ENCODE assay signal across 9 mouse cellular contexts in genomic region chr1:81300735-81301134, GRCm38 (mm10).
DNase-seq lines count a peak whose midpoint lies in the region; ATAC-seq and TF ChIP-seq lines count a peak whose summit lies in the region.
"Had no signal": no experiment of that assay in that cellular context is flagged by ENCODE, and none has a peak within 500 bp of the region (broad histone marks: within the 10 kb centered on the region; RNA-seq: fewer than 3 reads in every experiment).

No protein-coding gene starts in this region.

- 56% methylated on average over 4 of the region's 4 CpGs for WGBS in limb, embryonic 14.5 days
- WGBS in limb, embryonic 10.5 days, result 68% methylated on average over 4 of the region's 4 CpGs
- WGBS in forebrain, embryonic 11.5 days, result 54% methylated on average over 4 of the region's 4 CpGs
- WGBS in midbrain, postnatal 0 days, result 44% methylated on average over 4 of the region's 4 CpGs
- 44% methylated on average over 4 of the region's 4 CpGs for WGBS in heart, embryonic 12.5 days

- no peak overlapping the region for H3K4me3 ChIP-seq in limb, embryonic 14.5 days (replicated peaks; ENCODE audit: low read length)
- H3K4me3 ChIP-seq in limb, embryonic 10.5 days, result no peak overlapping the region
- no peak overlapping the region for H3K4me3 ChIP-seq in forebrain, embryonic 11.5 days (ENCODE audit: low read depth, low read length)
- H3K4me3 ChIP-seq in midbrain, postnatal 0 days (ENCODE audit: low read depth, low read length), result no peak overlapping the region
- H3K4me3 ChIP-seq in heart, embryonic 12.5 days, result no peak overlapping the region
- H3K4me3 ChIP-seq: limb, embryonic 13.5 days had no signal

- H3K36me3 ChIP-seq in limb, embryonic 14.5 days (ENCODE audit: control insufficient read depth, insufficient read depth, low read length), result no peaks in the 10 kb centered on the region
- H3K36me3 ChIP-seq in limb, embryonic 10.5 days, result no peaks in the 10 kb centered on the region
- H3K36me3 ChIP-seq in forebrain, embryonic 11.5 days (ENCODE audit: control insufficient read depth, insufficient read depth, low read length), result no peaks in the 10 kb centered on the region
- no peaks in the 10 kb centered on the region for H3K36me3 ChIP-seq in midbrain, postnatal 0 days (ENCODE audit: insufficient read depth, low read length)
- no peaks in the 10 kb centered on the region for H3K36me3 ChIP-seq in heart, embryonic 12.5 days
- H3K36me3 ChIP-seq: limb, embryonic 13.5 days had no signal

- peak; percentile 34 for DNase-seq in limb, embryonic 14.5 days (ENCODE audit: low spot score)
- DNase-seq in limb, embryonic 10.5 days (ENCODE audit: low spot score), result no peak
- DNase-seq in cerebellum, adult 11-12 months, result peak; percentile 19
- DNase-seq in forebrain, embryonic 11.5 days (ENCODE audit: low spot score), result no peak
- peak; percentile 76 for DNase-seq in midbrain, postnatal 0 days (ENCODE audit: low spot score)
- no peak for DNase-seq in heart, postnatal 36 days

- intact Hi-C loops in heart, postnatal 36 days (cut with DNase I), result loop anchor here (5.0 kb wide), 1 partner anchor 468 kb away; no protein-coding TSS in a partner anchor

- no peak overlapping the region for H3K4me2 ChIP-seq in limb, embryonic 14.5 days (replicated peaks; ENCODE audit: low read depth, low read length, severe bottlenecking)
- no peak overlapping the region for H3K4me2 ChIP-seq in forebrain, embryonic 11.5 days (ENCODE audit: low read depth, low read length, severe bottlenecking)
- no peak overlapping the region for H3K4me2 ChIP-seq in midbrain, postnatal 0 days (ENCODE audit: low read depth, low read length, poor library complexity, severe bottlenecking)
- H3K4me2 ChIP-seq in heart, embryonic 12.5 days, result no peak overlapping the region
- H3K4me2 ChIP-seq: limb, embryonic 13.5 days had no signal

- TF ChIP-seq CTCF in midbrain, postnatal 0 days (IDR thresholded peaks at IDR 0.05), result peak; percentile 82

- no peaks in the 10 kb centered on the region for H3K27me3 ChIP-seq in limb, embryonic 14.5 days (ENCODE audit: control insufficient read depth, insufficient read depth, low read length)
- H3K27me3 ChIP-seq in limb, embryonic 10.5 days (ENCODE audit: low read depth, poor library complexity, severe bottlenecking), result no peaks in the 10 kb centered on the region
- H3K27me3 ChIP-seq in forebrain, embryonic 11.5 days (ENCODE audit: control insufficient read depth, insufficient read depth, low read length), result no peaks in the 10 kb centered on the region
- H3K27me3 ChIP-seq in midbrain, postnatal 0 days (ENCODE audit: insufficient read depth, low read length), result no peaks in the 10 kb centered on the region
- H3K27me3 ChIP-seq in heart, embryonic 12.5 days (replicated peaks), result no peaks in the 10 kb centered on the region
- H3K27me3 ChIP-seq: limb, embryonic 13.5 days had no signal

- no peak overlapping the region for H3K27ac ChIP-seq in limb, embryonic 14.5 days (replicated peaks; ENCODE audit: low read depth, low read length)
- H3K27ac ChIP-seq in limb, embryonic 10.5 days, result no peak overlapping the region
- H3K27ac ChIP-seq in forebrain, embryonic 11.5 days (ENCODE audit: low read depth, low read length), result no peak overlapping the region
- H3K27ac ChIP-seq in midbrain, postnatal 0 days (ENCODE audit: low read depth, low read length), result no peak overlapping the region
- H3K27ac ChIP-seq in heart, embryonic 12.5 days (ENCODE audit: poor library complexity, severe bottlenecking), result no peak overlapping the region
- H3K27ac ChIP-seq: limb, embryonic 13.5 days had no signal

- no peak for ATAC-seq in limb, embryonic 14.5 days (ENCODE audit: low FRiP score, low read depth)
- ATAC-seq in forebrain, embryonic 11.5 days (replicated peaks; ENCODE audit: low FRiP score), result 0 out of 2 replicates have a peak, but pooled peaks have one; percentile 39
- peak; percentile 67; the same call in 1 of the 2 replicates for ATAC-seq in midbrain, postnatal 0 days (ENCODE audit: low FRiP score)
- ATAC-seq in monocyte, adult 5-6 weeks (replicated peaks; ENCODE audit: insufficient number of reproducible peaks, low FRiP score, low TSS enrichment, poor library complexity, severe bottlenecking), result no peak
- no peak for ATAC-seq in heart, embryonic 12.5 days (ENCODE audit: insufficient number of reproducible peaks, low FRiP score)

- no peaks in the 10 kb centered on the region for H3K4me1 ChIP-seq in limb, embryonic 14.5 days (ENCODE audit: control insufficient read depth, insufficient read depth, low read length)
- H3K4me1 ChIP-seq in limb, embryonic 10.5 days, result no peaks in the 10 kb centered on the region
- no peaks in the 10 kb centered on the region for H3K4me1 ChIP-seq in forebrain, embryonic 11.5 days (replicated peaks; ENCODE audit: control insufficient read depth, insufficient read depth, low read length)
- H3K4me1 ChIP-seq in midbrain, postnatal 0 days (ENCODE audit: insufficient read depth, low read length), result no peaks in the 10 kb centered on the region
- no peaks in the 10 kb centered on the region for H3K4me1 ChIP-seq in heart, embryonic 12.5 days (replicated peaks)
- H3K4me1 ChIP-seq: limb, embryonic 13.5 days had no signal

- no peak for TF ChIP-seq POLR2A in limb, embryonic 14.5 days (IDR thresholded peaks at IDR 0.05; ENCODE audit: borderline replicate concordance, extremely low read depth, insufficient read depth, insufficient read length)

- H3K9me3 ChIP-seq in limb, embryonic 14.5 days (ENCODE audit: control insufficient read depth, low read length), result no peaks in the 10 kb centered on the region
- H3K9me3 ChIP-seq in limb, embryonic 10.5 days (replicated peaks), result no peaks in the 10 kb centered on the region
- H3K9me3 ChIP-seq in forebrain, embryonic 11.5 days (ENCODE audit: control insufficient read depth, low read length), result no peaks in the 10 kb centered on the region
- H3K9me3 ChIP-seq in midbrain, postnatal 0 days (ENCODE audit: low read length), result no peaks in the 10 kb centered on the region
- H3K9me3 ChIP-seq in heart, embryonic 12.5 days (replicated peaks), result no peaks in the 10 kb centered on the region
- H3K9me3 ChIP-seq: limb, embryonic 13.5 days had no signal

- no peak overlapping the region for H3K9ac ChIP-seq in limb, embryonic 14.5 days (ENCODE audit: low read depth, low read length, severe bottlenecking)
- H3K9ac ChIP-seq in forebrain, embryonic 11.5 days (ENCODE audit: low read length), result no peak overlapping the region
- no peak overlapping the region for H3K9ac ChIP-seq in midbrain, postnatal 0 days (replicated peaks; ENCODE audit: low read length, poor library complexity, severe bottlenecking)
- H3K9ac ChIP-seq in heart, embryonic 12.5 days, result no peak overlapping the region
- H3K9ac ChIP-seq: limb, embryonic 13.5 days had no signal

Comparison
In these comparisons a context has a peak if more than half of its experiments do, and no peak if none do; other contexts are left out.
1. DNase-seq: peak in limb, embryonic 14.5 days (single experiment), cerebellum, adult 11-12 months (single experiment) and midbrain, postnatal 0 days (single experiment); none in limb, embryonic 10.5 days (single experiment), forebrain, embryonic 11.5 days (single experiment) and heart, postnatal 36 days (0 of 2).
2. ATAC-seq: peak in forebrain, embryonic 11.5 days (single experiment) and midbrain, postnatal 0 days (single experiment); none in limb, embryonic 14.5 days (single experiment), monocyte, adult 5-6 weeks (single experiment) and heart, embryonic 12.5 days (single experiment).